Mouse (Mus musculus): ENCODE measurements around the gene Grik4. TPM values are rescaled to one million over a fixed set of nuclear protein-coding genes. Genes with fewer than 3 reads are reported as not detected.

The Grik4 gene
- polyA plus RNA-seq, 1 experiment from 2014 or later, result 4.4 TPM

DNA sequence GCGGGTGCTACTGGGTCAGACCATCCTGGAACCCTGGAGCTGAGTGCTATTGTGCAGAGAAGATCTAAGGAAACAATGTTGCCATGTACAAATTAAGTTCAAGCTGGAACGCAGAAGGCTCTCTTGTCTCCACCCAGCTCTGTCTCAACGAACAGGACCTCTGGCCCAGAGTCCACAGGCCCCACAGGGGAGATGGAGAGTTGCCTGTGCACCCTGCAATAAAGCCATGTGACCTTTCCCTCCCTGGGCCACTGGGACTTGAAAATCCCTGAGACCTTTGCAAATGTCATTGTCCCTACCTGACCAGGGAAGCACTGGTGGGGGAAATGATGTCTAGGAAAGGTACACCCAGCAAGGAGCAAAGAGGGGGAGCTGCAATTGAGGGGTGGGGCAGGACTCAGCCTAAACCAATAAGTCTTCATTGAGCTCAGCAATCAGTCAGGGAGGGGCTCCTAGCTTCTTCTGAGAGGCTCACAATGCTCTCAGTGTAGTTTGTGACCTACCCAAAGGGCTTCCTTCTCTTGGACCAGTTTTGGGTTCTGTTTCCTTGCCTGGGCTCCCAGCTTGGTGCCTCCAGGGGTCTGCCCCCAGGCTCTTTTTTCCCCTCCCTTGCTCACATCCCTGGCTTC lies 187.2 kb downstream of the Grik4 start:
- H3K27ac ChIP-seq (replicated peaks), result no peak overlapping the region
- H3K4me2 ChIP-seq (replicated peaks), result no peak overlapping the region
- WGBS, result 81% methylated on average over 3 of the region's 3 CpGs
- no peaks in the 10 kb centered on the region for H3K4me1 ChIP-seq
- no peak overlapping the region for H3K4me3 ChIP-seq
- H3K36me3 ChIP-seq, result no peaks in the 10 kb centered on the region
- no peak overlapping the region for H3K9ac ChIP-seq (replicated peaks)
- H3K27me3 ChIP-seq, result no peaks in the 10 kb centered on the region
- ATAC-seq (replicated peaks), result no peak
- no peaks in the 10 kb centered on the region for H3K9me3 ChIP-seq

DNA sequence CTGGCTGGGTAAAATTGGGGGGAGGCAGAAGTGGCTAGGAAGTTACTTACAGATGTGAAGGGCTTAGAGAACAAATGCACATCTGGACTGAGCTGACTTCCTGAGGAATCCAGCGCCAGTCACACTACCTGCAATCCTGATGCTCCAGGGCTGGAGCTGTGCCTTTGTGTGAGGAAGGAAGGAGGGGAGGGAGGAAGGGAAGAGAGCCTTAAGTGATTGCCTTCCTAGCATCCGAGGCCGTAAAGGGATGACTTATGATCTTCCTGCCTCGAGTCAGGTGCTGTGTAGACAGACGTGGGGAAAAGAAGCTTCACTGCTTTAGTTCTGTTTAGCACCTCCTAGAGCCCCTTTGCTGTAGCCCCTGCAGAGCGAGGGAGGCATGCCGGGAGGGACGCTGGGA lies 189.6 kb downstream of the Grik4 start:
- Histone ChIP-seq H3K9ac (replicated peaks) (no peak overlapping the region), H3K36me3 (no peaks in the 10 kb centered on the region), H3K4me3 (no peak overlapping the region), H3K27ac (replicated peaks) (no peak overlapping the region), H3K4me1 (no peaks in the 10 kb centered on the region), H3K4me2 (replicated peaks) (no peak overlapping the region), H3K9me3 (no peaks in the 10 kb centered on the region), H3K27me3 (no peaks in the 10 kb centered on the region)
- WGBS, result 58% methylated on average over 8 of the region's 8 CpGs
- no peak for ATAC-seq (replicated peaks)

DNA sequence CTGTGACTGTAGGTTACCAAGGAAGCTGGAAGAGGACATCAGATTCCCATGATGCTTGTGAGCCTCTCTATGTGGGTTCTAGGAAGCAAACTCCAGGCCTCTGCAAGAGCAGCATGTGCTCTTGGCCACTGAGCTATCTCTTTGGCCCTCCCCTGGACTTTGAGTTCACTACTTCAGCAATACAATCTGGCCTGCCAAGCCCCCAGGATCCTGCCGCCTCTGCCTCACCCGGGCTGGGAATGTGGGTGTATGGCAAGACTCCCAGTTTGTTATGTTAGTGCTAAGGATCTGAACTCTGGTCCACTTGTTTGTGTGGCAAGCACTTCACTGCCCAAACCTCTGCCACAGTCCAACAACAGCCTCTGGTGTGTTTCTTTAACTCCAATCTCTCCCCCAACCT lies 193.1 kb downstream of the Grik4 start:
- Histone ChIP-seq H3K9me3 (no peaks in the 10 kb centered on the region), H3K27ac (replicated peaks) (no peak overlapping the region), H3K27me3 (no peaks in the 10 kb centered on the region), H3K4me1 (no peaks in the 10 kb centered on the region), H3K9ac (replicated peaks) (no peak overlapping the region), H3K4me2 (replicated peaks) (no peak overlapping the region), H3K4me3 (no peak overlapping the region), H3K36me3 (no peaks in the 10 kb centered on the region)
- no peak for ATAC-seq (replicated peaks)
- 81% methylated on average over 2 of the region's 2 CpGs for WGBS

DNA sequence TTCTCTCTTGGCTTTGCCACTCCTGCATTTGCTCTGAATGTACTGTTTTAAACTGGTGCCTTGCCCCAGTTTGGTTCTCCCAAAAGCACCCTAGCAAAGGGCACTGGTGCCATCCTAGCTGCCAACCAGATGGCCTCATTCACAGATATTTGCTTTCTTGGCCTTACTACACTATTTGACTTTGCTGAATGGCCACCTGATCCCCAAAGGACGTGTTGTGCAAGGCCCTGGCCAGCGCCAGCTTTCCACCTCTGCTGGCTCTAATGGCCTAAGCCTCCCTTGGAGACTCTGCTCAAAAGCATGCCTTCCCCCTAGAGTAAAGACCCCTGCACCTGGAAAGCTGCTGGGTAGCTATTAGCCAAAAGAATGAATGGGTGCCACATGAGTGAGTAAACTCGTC lies 194.1 kb downstream of the Grik4 start:
- Histone ChIP-seq H3K4me2 (replicated peaks) (no peak overlapping the region), H3K27ac (replicated peaks) (no peak overlapping the region), H3K27me3 (no peaks in the 10 kb centered on the region), H3K9ac (replicated peaks) (no peak overlapping the region), H3K9me3 (no peaks in the 10 kb centered on the region), H3K4me3 (no peak overlapping the region), H3K4me1 (no peaks in the 10 kb centered on the region), H3K36me3 (no peaks in the 10 kb centered on the region)
- WGBS, result 58% methylated on average over 3 of the region's 3 CpGs
- ATAC-seq (replicated peaks), result no peak

DNA sequence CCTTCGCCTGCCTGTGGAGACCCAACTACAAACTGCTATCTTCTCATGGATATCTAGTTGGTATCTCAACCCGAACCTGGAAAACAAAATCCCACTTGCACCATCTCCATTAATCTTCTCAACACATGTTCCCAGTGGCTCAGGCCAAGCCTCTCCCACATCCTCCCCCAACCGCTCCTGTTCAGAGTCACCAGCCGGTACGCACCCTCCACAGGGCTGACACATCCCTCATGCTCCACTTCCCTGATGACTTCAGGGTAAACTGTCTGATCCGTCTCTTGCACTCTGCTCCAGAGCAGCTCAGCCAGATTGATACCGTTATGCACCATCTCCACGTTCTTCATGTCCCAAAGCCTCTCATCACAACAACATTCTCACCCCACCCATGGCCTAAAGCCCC lies 198.3 kb downstream of the Grik4 start:
- Histone ChIP-seq H3K9me3 (no peaks in the 10 kb centered on the region), H3K36me3 (no peaks in the 10 kb centered on the region), H3K27ac (replicated peaks) (no peak overlapping the region), H3K4me1 (no peaks in the 10 kb centered on the region), H3K4me2 (replicated peaks) (no peak overlapping the region), H3K27me3 (no peaks in the 10 kb centered on the region), H3K4me3 (no peak overlapping the region), H3K9ac (replicated peaks) (no peak overlapping the region)
- ATAC-seq (replicated peaks), result no peak
- WGBS, result 87% methylated on average over 8 of the region's 8 CpGs

DNA sequence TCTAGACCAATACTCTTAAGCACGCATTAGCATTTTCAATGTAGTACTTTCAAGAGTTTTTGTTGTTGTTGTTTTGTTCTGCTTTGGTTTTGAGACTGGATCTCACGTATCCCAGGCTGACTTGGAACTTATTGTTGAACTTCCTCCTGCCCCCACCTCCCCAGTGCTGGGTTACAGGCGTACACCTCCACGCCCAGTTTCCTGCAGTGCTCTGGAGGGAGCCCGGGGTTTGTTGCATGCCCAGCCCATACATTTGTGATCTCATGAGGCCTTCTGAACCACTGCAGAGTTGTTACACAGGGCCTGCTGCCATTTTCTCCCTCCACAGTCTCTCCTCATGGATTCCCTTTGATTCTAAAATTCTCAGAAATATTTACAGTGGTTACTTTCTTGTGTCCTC lies 201.9 kb downstream of the Grik4 start:
- no peaks in the 10 kb centered on the region for H3K36me3 ChIP-seq
- no peak for ATAC-seq (replicated peaks)
- WGBS, result 76% methylated on average over 5 of the region's 5 CpGs

DNA sequence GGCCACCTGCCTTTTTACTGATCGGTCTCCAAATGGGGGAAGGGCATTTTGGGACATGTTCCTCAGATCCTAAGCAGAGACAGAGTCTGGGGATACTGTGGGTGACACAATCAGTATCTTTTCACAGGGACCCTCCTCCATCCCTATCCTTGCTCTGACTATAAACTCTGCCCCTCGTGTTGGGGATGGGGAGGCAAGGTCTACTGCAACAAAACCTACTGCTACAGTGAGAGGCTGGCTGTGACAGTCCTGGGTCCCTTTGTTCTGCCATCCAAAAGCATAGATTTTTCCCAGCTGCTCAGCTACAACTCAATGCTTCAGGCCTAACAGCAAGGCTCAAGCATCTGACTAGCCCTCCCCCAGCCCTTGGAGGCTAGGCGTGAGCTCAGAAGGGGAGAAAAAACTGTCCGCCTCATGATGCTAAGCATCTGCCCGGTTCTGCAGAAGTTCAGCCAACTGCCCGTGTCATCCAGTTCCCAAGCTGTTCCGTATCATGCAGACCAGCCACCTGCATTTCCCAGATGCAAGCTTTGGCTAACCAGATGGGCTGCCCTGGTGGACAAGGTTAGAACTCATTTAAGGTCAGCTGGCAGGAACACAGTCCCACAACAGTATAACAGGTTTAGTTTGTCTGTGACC lies 207.5 kb downstream of the Grik4 start:
- 0 out of 2 replicates have a peak, but pooled peaks have one; percentile 16 for ATAC-seq (replicated peaks)
- Histone ChIP-seq H3K4me1 (0 out of 2 replicates have a peak, but pooled peaks cover 9% of the 10 kb centered on the region), H3K27me3 (no peaks in the 10 kb centered on the region), H3K4me3 (no peak overlapping the region), H3K27ac (replicated peaks) (no peak overlapping the region), H3K9me3 (no peaks in the 10 kb centered on the region), H3K4me2 (replicated peaks) (no peak overlapping the region), H3K9ac (replicated peaks) (no peak overlapping the region), H3K36me3 (no peaks in the 10 kb centered on the region)
- 56% methylated on average over 7 of the region's 7 CpGs for WGBS

More for the DNA sequence above, 201.9 kb downstream of the Grik4 start:
- no peaks in the 10 kb centered on the region for H3K9me3 ChIP-seq
- no peak overlapping the region for H3K4me3 ChIP-seq
- no peak overlapping the region for H3K9ac ChIP-seq (replicated peaks)
- H3K27ac ChIP-seq (replicated peaks), result no peak overlapping the region
- H3K27me3 ChIP-seq, result no peaks in the 10 kb centered on the region
- no peak overlapping the region for H3K4me2 ChIP-seq (replicated peaks)
- H3K4me1 ChIP-seq, result no peaks in the 10 kb centered on the region

DNA sequence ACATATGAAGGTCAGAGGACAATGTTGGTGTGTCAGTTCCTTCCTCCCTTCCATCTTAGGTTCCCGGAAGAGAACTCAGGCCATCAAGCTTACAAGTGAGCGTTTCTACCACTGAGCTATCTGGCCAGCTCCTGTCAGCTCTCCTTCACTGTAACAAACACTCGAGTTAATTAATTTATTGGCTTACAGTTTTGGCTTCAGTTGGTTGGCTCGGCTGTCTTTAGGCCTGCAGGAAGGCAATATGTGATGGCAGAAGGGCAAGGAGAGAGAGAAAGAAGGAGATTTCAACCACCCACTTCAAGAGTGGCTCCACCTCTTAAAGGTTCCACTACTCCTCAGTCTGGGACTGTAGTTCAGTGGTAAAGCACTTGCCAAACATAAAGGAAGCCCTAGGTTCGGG lies 209.2 kb downstream of the Grik4 start:
- no peak overlapping the region for H3K4me2 ChIP-seq (replicated peaks)
- H3K4me3 ChIP-seq, result no peak overlapping the region
- no peak overlapping the region for H3K27ac ChIP-seq (replicated peaks)
- no peaks in the 10 kb centered on the region for H3K36me3 ChIP-seq
- 0 out of 2 replicates have a peak, but pooled peaks cover 9% of the 10 kb centered on the region for H3K4me1 ChIP-seq
- no peaks in the 10 kb centered on the region for H3K9me3 ChIP-seq
- no peaks in the 10 kb centered on the region for H3K27me3 ChIP-seq
- 67% methylated on average over 5 of the region's 5 CpGs for WGBS
- no peak for ATAC-seq (replicated peaks)
- H3K9ac ChIP-seq (replicated peaks), result no peak overlapping the region

DNA sequence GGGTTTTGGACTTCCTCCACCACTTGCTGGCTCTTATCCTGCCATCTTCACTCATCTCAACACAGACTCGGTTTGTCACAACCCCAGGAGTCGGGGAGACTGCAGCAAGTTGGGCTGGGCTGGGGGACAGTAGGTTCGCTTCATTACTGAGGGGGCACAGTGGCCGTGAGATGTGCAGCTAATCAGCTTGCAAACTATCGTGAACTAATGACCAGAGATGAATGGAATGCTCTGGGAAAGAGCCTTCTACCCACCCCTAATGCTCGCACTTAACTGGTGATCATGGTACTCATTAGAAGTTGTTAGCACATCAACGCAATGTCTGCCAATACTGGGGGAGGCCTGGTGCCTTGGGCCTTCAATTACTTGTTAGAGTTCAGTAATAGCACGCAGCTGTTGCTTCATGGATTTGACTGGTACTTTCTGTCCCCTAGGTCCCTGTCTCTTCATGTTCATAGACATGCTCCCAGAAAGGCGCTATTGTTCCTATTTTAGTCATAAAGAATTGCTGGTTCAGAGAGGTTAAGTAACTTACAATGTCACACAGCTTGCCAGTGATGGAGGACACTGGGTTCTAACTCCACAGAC lies 211.5 kb downstream of the Grik4 start:
- no peak overlapping the region for H3K27ac ChIP-seq (replicated peaks)
- H3K36me3 ChIP-seq, result no peaks in the 10 kb centered on the region
- H3K9me3 ChIP-seq, result no peaks in the 10 kb centered on the region
- no peak overlapping the region for H3K4me2 ChIP-seq (replicated peaks)
- no peak for ATAC-seq (replicated peaks)
- no peaks in the 10 kb centered on the region for H3K27me3 ChIP-seq
- H3K4me1 ChIP-seq, result peaks cover 16% of the 10 kb centered on the region
- no peak overlapping the region for H3K9ac ChIP-seq (replicated peaks)
- WGBS, result 47% methylated on average over 9 of the region's 9 CpGs
- no peak overlapping the region for H3K4me3 ChIP-seq

DNA sequence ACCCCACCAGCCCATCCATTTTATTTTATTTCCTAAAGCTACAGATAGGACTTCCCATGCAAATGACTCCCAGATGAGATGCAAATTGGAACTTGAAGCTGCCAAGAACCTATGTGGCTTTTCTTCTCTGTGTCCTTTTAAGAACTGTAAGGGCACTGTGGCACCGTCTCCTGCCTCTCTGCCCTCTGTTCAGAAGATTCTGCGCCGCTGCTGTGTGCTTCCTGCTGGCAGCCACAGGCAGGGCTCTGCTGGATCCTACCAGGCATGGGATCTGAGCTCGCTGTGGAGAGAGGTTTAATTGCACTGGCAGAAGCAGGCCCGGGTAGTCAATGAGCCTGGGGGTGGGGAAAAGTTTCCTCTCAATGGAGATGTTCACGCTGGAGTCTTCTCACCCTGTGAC lies 215.8 kb downstream of the Grik4 start:
- Histone ChIP-seq H3K27ac (replicated peaks) (no peak overlapping the region), H3K9ac (replicated peaks) (no peak overlapping the region), H3K36me3 (no peaks in the 10 kb centered on the region), H3K4me2 (replicated peaks) (no peak overlapping the region), H3K27me3 (no peaks in the 10 kb centered on the region), H3K9me3 (no peaks in the 10 kb centered on the region), H3K4me1 (peaks cover 7% of the 10 kb centered on the region), H3K4me3 (no peak overlapping the region)
- ATAC-seq (replicated peaks), result 0 out of 2 replicates have a peak, but pooled peaks have one; percentile 23
- WGBS, result 21% methylated on average over 6 of the region's 6 CpGs

DNA sequence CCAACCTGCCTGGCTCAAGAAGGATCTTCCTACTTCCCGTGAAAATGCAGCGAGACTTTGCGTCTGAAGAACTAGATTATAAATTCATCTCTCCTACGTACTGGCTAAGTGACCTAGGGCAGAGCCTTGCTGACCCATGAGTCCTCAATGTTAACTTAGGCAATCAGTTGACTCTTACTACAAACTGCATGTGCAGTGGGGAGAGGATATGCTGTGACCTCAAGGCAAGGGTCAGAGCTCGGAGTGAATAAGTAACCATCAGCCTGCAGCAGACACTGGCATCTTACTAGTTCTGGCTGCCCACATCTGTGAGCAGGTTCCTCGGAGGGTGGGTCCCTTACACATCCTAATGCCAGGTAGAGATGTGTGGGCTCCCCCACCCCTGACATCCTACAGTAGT lies 216.6 kb downstream of the Grik4 start:
- WGBS, result 88% methylated on average over 6 of the region's 6 CpGs
- Histone ChIP-seq H3K4me3 (no peak overlapping the region), H3K36me3 (no peaks in the 10 kb centered on the region), H3K4me2 (replicated peaks) (no peak overlapping the region), H3K9ac (replicated peaks) (no peak overlapping the region), H3K4me1 (peaks cover 7% of the 10 kb centered on the region), H3K27me3 (no peaks in the 10 kb centered on the region), H3K9me3 (no peaks in the 10 kb centered on the region), H3K27ac (replicated peaks) (no peak overlapping the region)
- no peak for ATAC-seq (replicated peaks)

DNA sequence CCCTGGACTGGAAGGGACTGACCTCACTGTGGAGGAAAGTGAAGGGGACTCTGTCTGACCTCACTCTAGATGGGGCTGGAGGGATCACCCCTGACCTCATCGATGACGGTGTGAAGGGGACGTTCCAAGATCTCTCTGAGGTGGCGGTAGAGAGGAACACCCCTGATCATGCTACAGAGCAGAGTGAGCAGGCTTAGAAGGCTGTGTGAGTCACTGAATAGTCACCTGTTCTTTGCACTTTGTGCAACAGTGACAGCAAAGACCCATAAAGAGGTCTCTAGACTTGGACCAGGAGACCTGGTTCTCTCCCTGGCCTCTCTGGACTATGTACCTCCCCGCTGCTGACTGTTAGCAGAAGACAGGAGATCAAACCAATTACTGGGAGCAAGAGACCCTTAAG lies 217.1 kb downstream of the Grik4 start:
- H3K4me1 ChIP-seq, result peaks cover 7% of the 10 kb centered on the region
- no peak overlapping the region for H3K27ac ChIP-seq (replicated peaks)
- no peaks in the 10 kb centered on the region for H3K9me3 ChIP-seq
- H3K4me3 ChIP-seq, result no peak overlapping the region
- no peak; the same call in 1 of the 2 replicates for ATAC-seq (replicated peaks)
- H3K27me3 ChIP-seq, result no peaks in the 10 kb centered on the region
- 90% methylated on average over 5 of the region's 5 CpGs for WGBS
- no peak overlapping the region for H3K4me2 ChIP-seq (replicated peaks)
- no peak overlapping the region for H3K9ac ChIP-seq (replicated peaks)
- no peaks in the 10 kb centered on the region for H3K36me3 ChIP-seq
